Mouse (Mus musculus): ENCODE results near the gene Slc13a3.

DNA sequence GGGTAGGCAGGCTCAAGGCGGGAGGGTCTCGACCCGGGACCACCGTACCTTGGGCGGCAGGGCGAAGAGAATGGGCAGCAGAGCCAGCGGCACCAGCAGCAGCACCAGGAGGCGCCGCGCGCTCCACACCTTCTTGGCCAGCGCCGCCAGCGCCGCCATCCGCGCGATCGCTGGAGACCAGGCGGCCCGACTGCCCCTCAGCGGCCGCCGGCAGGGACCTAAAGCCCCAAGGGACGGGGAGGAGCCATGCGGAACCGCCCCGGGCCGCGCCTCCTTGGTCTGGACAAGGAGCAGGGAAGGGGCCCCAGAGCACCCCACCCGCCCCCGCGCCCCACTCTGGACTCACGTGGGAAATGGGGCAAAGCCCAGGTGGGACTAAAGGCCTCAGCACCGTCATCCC is at the start of gene Slc13a3:
- peak; percentile 41 for TF ChIP-seq CTCF (IDR thresholded peaks at IDR 0.05)
- TF ChIP-seq EP300 (IDR thresholded peaks at IDR 0.05) = no peak

Measured in lung, postnatal 0 days (tissue).